Mouse (Mus musculus): Measurements from ENCODE around the gene St6galnac3. TPM values are rescaled to one million over a fixed set of nuclear protein-coding genes. Genes with fewer than 3 reads are reported as not detected.

The St6galnac3 gene
- total RNA-seq, 2 experiments from 2014 or later = 10.5 to 10.6 TPM

DNA sequence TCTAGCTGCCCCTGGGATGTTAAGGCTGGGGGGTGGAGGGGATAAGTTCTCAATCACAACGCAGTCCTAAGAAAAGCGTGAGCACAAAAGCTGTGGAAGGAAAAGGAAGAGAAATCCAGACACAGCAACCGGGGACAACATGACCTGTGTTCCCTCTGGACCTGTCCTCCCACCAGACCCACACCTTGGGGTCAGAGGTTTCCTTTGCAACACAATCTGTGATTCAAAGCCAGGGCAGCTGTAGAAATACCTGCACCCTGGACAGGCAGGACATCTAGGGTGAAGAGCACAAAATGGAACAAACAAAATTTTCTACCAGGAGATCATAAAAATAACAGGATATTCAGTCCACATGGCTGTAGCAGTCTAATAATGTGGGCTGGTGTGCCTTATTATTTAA lies 187.5 kb downstream of the St6galnac3 start:
- DNase-seq (ENCODE audit: low spot score in 2 of 2) = no peak

GRCm38 (mm10) chr3:153536260-153536659 lies 188.7 kb downstream of the St6galnac3 start:
- DNase-seq (ENCODE audit: low spot score in 2 of 2) = no peak

GRCm38 (mm10) chr3:153529174-153529573 lies 195.8 kb downstream of the St6galnac3 start:
- no peak for DNase-seq (ENCODE audit: low spot score in 2 of 2)

GRCm38 (mm10) chr3:153525151-153525768 lies 199.7 kb downstream of the St6galnac3 start:
- no peak for DNase-seq (ENCODE audit: low spot score in 2 of 2)

DNA sequence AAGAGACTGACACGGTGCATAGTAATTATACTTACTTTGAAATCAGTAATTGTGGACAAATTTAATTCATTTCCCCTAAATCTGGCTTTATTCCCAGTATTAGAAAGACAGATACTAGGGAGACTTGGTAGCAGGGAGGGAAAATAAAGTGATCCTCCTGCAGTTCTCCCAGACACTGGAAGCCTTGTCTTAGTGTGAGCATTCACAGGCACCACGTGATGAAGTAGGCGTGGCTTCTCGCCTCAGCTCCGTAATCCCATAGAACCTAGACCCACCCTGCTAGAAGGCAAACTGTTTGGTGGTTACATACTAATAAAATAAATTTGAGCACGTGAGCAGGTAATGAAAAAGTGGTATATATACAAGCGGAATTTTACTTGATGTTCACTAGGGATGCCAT lies 208.1 kb downstream of the St6galnac3 start:
- no peak for DNase-seq (ENCODE audit: low spot score in 2 of 2)

- no peak for DNase-seq (ENCODE audit: low spot score in 2 of 2)
These were observed 211.4 kb downstream of the St6galnac3 start for GRCm38 (mm10) chr3:153513501-153514060.

GRCm38 (mm10) chr3:153512545-153512944 lies 212.4 kb downstream of the St6galnac3 start:
- DNase-seq (ENCODE audit: low spot score in 2 of 2) = no peak

DNA sequence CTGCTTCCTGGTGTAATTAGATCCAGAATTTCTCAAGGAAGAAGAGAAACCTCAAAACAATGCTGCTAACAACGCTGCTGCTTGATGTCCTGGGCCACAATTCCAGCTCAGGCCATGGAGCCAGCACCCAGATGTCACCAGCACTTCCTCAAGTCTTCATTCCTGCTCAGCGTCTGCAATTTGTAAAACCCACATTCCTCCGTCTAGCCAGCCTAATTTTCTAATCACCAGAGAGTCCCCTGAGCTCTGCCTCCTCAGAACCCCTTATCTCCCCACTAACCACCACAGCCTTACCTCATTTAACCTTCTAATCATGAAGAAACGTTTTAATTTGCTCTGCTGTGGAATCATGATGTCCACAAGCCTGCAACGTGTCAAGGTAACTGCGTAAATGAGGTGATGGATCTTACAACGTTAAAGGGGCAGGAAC lies 213.8 kb downstream of the St6galnac3 start:
- DNase-seq (ENCODE audit: low spot score in 2 of 2) = no peak

GRCm38 (mm10) chr3:153510048-153510630 lies 214.8 kb downstream of the St6galnac3 start:
- DNase-seq (ENCODE audit: low spot score in 2 of 2) = no peak

DNA sequence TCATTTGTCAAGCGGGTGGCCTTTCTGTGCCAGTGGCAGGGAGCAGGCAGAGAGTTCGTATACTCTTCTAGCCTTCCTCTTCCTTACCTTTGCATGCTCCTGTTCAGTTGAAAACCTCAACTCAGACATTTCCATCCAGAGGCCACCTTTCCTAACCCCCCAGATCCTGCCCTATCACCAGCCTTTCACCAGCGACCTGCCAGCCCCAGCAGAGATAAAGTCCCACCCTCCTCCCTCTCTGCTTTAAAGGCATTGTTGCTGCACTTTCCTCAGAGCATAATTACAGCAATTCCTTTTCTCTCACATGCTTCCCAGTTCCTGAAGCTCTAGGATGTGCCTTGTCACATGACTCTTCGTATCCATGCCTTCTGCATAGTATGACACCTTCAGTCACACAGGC lies 215.3 kb downstream of the St6galnac3 start:
- no peak for DNase-seq (ENCODE audit: low spot score in 2 of 2)

GRCm38 (mm10) chr3:153509029-153509428 lies 215.9 kb downstream of the St6galnac3 start:
- DNase-seq (ENCODE audit: low spot score in 2 of 2) = no peak

GRCm38 (mm10) chr3:153508592-153508991 lies 216.4 kb downstream of the St6galnac3 start:
- DNase-seq (ENCODE audit: low spot score in 2 of 2) = no peak

DNA sequence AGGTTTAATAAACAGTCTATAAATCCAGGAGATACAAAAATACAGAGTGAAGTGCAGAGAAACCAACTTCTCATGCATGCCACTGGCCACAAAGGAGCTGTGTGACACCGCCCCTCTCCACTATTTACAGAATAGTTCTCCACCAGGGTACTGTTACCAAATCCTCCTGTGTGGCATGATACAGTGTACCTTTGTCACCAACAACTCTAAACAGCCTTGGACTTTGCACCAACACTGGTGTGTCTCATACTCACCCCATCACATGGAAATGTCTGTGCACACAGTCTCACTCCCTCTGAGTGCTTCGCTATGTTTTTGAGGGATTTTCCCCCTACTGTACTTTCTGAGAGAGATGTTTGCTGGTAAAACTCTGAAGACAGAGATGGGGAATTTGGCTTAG lies 217.4 kb downstream of the St6galnac3 start:
- DNase-seq (ENCODE audit: low spot score in 2 of 2) = no peak

- no peak for DNase-seq (ENCODE audit: low spot score in 2 of 2)
These were observed 222.5 kb downstream of the St6galnac3 start for GRCm38 (mm10) chr3:153502488-153502887.

- peak; percentile 33 to 71 for DNase-seq (ENCODE audit: low spot score in 2 of 2)
These were observed 223.6 kb downstream of the St6galnac3 start for GRCm38 (mm10) chr3:153501333-153501877.

DNA sequence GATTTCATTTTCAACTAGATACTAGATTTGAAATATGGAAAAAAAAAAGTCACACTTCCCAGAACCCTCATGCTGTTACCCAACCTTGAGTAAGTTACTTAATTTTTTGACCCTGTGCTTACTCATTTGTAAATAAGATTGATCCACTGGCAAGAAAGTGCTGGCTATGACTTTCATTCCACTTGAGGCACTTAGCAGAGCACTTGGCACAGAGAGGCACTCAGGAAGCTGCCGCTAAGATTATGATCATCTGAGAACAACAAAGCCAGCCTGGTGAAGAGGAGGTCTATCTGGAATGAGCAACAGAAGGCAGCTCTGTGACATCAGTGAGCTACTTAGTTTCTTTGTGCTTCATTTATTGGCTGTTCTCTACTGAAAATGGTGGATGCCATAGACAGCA lies 232.0 kb downstream of the St6galnac3 start:
- DNase-seq (ENCODE audit: low spot score in 2 of 2) = no peak

- DNase-seq (ENCODE audit: low spot score in 2 of 2) = no peak
These were observed 235.3 kb downstream of the St6galnac3 start for GRCm38 (mm10) chr3:153489718-153490117.

DNA sequence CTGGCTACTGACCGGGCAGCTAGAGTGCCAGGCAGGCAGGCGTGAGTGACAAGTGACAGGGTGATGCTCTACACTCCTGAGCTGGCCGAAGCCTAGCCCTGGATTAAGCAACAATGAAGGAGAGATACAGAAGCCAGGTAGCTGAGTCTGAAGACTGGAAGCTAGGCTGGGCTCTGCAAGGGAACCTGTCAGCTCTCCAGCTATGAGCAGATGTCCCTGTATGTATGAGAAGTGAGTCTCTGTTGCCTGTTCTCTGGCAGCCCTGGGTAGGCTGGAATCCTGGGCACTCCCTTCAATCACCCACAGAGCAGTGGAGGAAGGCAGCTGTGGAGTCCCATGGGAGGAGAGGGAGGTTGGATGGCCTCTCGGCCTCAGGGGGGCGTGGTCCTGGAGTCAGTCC lies 236.0 kb downstream of the St6galnac3 start:
- DNase-seq (ENCODE audit: low spot score in 2 of 2) = no peak

DNA sequence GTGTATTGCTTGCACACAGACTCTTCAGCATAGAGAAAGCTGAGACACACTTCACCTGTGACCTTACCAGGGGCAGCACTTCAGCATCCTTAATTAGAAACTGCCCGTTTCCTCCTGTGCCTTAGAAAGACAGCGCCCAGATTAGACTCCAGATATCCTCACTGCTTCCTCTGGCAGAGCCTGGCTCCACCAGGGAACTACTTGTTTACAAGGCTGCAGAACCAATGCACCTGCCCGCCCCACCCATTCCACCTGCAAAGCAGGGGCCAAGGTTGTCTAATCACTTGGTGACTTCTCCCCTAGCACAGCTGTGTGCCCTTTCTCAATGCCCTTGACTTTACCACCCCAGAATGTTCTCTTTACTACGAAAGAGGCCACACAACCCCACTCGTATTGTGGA lies 239.8 kb downstream of the St6galnac3 start:
- DNase-seq (ENCODE audit: low spot score in 2 of 2) = no peak

- DNase-seq (ENCODE audit: low spot score in 2 of 2) = no peak
These were observed 240.3 kb downstream of the St6galnac3 start for GRCm38 (mm10) chr3:153484701-153485100.

DNA sequence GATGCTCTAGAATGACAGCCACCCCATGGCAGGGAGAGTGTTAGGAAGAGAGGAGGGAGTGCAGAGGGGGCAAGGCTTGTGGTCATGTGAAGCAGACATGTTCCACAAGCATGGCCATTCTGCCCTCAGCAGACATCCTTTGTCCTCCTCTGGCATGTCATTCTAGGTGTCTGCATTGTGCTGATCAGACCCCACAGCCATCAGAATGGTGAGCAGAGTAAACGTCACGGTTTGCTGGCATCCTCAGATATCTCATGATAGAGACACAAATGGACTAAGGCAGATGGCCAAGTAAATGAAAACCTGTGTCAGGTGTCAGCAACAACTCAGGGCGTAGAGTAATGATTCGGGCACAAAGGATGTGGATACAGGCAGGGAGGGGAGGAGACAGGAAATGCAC lies 241.3 kb downstream of the St6galnac3 start:
- no peak for DNase-seq (ENCODE audit: low spot score in 2 of 2)

DNA sequence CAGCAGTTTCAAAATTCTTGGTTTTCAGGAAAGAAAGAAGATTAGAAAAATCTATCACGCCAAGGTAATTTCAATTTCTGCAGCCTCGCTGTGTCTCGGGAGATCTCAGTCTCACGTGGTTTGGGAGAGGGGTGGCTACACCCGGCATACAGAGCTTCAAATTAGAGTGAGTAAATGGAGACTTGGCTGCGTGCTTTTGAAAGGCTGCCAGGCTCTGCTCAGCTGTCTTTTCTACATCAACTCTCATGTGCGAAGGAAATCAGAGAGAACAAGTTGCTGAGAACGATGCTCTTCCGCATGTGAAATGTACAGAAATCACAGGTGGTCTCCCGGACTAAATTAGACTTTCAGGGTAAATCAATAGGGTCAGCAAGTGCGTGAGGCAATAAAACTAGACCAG lies 242.9 kb downstream of the St6galnac3 start:
- DNase-seq (ENCODE audit: low spot score in 2 of 2) = peak in 1 of 2 experiments; percentile 36

Measured in gastrocnemius, postnatal 4 days (tissue).